Mouse (Mus musculus) testis, adult 2 months (tissue): Measurements from ENCODE around the gene Gm5431.

Experiments used
- CTCF ChIP-seq: fragments of 200-500 bp; IDR thresholded peaks from 2 replicates; pipeline ENCODE4 v1.5.1; 2012; ENCODE audit warnings: low read depth, mild to moderate bottlenecking, inconsistent platforms, low read length, moderate library complexity; ENCODE audit not compliant: control insufficient read depth, insufficient read depth, insufficient replicate concordance
- POLR2A ChIP-seq: fragments of 200-500 bp; IDR thresholded peaks from 2 replicates; pipeline ENCODE4 v1.6.1; 2012; ENCODE audit warnings: low read depth, mild to moderate bottlenecking, inconsistent platforms, low read length, moderate library complexity; ENCODE audit not compliant: control insufficient read depth

GRCm38 (mm10) chr11:48902021-48902420 lies at the start of gene Gm5431:
- no peak for TF ChIP-seq CTCF
- TF ChIP-seq POLR2A, result no peak
